Mouse (Mus musculus) thymus, postnatal 36 days (tissue): ENCODE data around the gene Cdan1.

Source experiments
- DNase-seq, 2 experiments: peaks; one replicate each; pipeline ENCODE4 v3.0.0; 2022; ENCODE audit warnings: mixed read lengths in 2 of 2

Gene Cdan1

GRCm38 (mm10) chr2:120849449-120850423 lies at the start of gene Cdan1:
TSS of gene Cdan1 (minus strand) at chr2:120850128.
- peak; percentile 54 to 70 for DNase-seq

- DNase-seq: no peak
Observed at GRCm38 (mm10) chr2:120896361-120896760, 46.4 kb upstream of the Cdan1 start.

- DNase-seq: no peak
Observed at GRCm38 (mm10) chr2:120887601-120888000, 37.7 kb upstream of the Cdan1 start.

GRCm38 (mm10) chr2:120873192-120873591 lies 23.3 kb upstream of the Cdan1 start:
- no peak for DNase-seq

- DNase-seq: no peak
Observed at GRCm38 (mm10) chr2:120871447-120872336, 21.8 kb upstream of the Cdan1 start.

GRCm38 (mm10) chr2:120867336-120867735 lies 17.4 kb upstream of the Cdan1 start:
- DNase-seq: no peak

- peak; percentile 55 to 59 for DNase-seq
Observed at GRCm38 (mm10) chr2:120866561-120866960, 16.6 kb upstream of the Cdan1 start.

- DNase-seq: no peak
Observed at GRCm38 (mm10) chr2:120863389-120863788, 13.5 kb upstream of the Cdan1 start.

GRCm38 (mm10) chr2:120860699-120861098 lies 10.8 kb upstream of the Cdan1 start:
- no peak for DNase-seq

GRCm38 (mm10) chr2:120858131-120858530 lies 8.2 kb upstream of the Cdan1 start:
- DNase-seq: no peak

- DNase-seq: peak; percentile 68 to 83
Observed at GRCm38 (mm10) chr2:120853151-120853550, 3.2 kb upstream of the Cdan1 start.

GRCm38 (mm10) chr2:120852626-120853025 lies 2.7 kb upstream of the Cdan1 start:
- DNase-seq: peak; percentile 22 to 54

- peak; percentile 96 to 98 for DNase-seq
Observed at GRCm38 (mm10) chr2:120850424-120851082, 625 bp upstream of the Cdan1 start, which contains the start of gene Ttbk2. TSS of gene Ttbk2 (minus strand) at chr2:120850604.

- DNase-seq: no peak
Observed at GRCm38 (mm10) chr2:120845280-120845679, 4.6 kb downstream of the Cdan1 start.

- no peak for DNase-seq
Observed at GRCm38 (mm10) chr2:120843990-120844389, 5.9 kb downstream of the Cdan1 start.

- no peak for DNase-seq
Observed at GRCm38 (mm10) chr2:120841211-120841610, 8.7 kb downstream of the Cdan1 start.

- no peak for DNase-seq
Observed at GRCm38 (mm10) chr2:120835167-120835566, 14.8 kb downstream of the Cdan1 start.

GRCm38 (mm10) chr2:120826936-120827638 lies 22.8 kb downstream of the Cdan1 start:
- DNase-seq: no peak

- DNase-seq: no peak
Observed at GRCm38 (mm10) chr2:120770265-120770935, 79.5 kb downstream of the Cdan1 start.

GRCm38 (mm10) chr2:120761922-120762321 lies 88.0 kb downstream of the Cdan1 start:
- DNase-seq: no peak

GRCm38 (mm10) chr2:120748041-120748440 lies 101.9 kb downstream of the Cdan1 start:
- no peak for DNase-seq
